Mouse (Mus musculus) thymus, adult 2 months (tissue): ENCODE data around the gene Chd6. TPM values are rescaled to one million over a fixed set of nuclear protein-coding genes. Genes with fewer than 3 reads are reported as not detected.
"Not testable (repeated sequence)": the region's sequence is repeated elsewhere in the genome, so short reads cannot be mapped to it uniquely, and the experiment has no call there.

ENCODE experiments used
- DNase-seq: peaks from one replicate; pipeline ENCODE4 v3.0.0; 2021
- H3K27ac ChIP-seq: fragments of 200-500 bp; 2 replicates; pipeline ENCODE4 v1.5.1; 2012; ENCODE audit warnings: low read length, control low read depth; ENCODE audit not compliant: control insufficient read depth, insufficient read depth
- H3K27me3 ChIP-seq: fragments of 200-500 bp; 2 replicates; pipeline ENCODE4 v1.6.1; 2012; ENCODE audit warnings: mild to moderate bottlenecking, low read length, moderate library complexity, mixed read lengths; ENCODE audit not compliant: control insufficient read depth, insufficient read depth
- H3K36me3 ChIP-seq: fragments of 200-500 bp; 2 replicates; pipeline ENCODE4 v1.6.1; 2012; ENCODE audit warnings: mild to moderate bottlenecking, low read length, moderate library complexity; ENCODE audit not compliant: control insufficient read depth, insufficient read depth
- H3K4me1 ChIP-seq: fragments of 200-500 bp; replicated peaks from 2 replicates; pipeline ENCODE4 v1.6.1; 2012; ENCODE audit warnings: low read length; ENCODE audit not compliant: control insufficient read depth, insufficient read depth
- H3K4me3 ChIP-seq: fragments of 200-500 bp; 2 replicates; pipeline ENCODE4 v1.5.1; 2012; ENCODE audit warnings: mild to moderate bottlenecking, low read length, control low read depth, moderate library complexity; ENCODE audit not compliant: control insufficient read depth, insufficient read depth
- CTCF ChIP-seq: fragments of 200-500 bp; IDR thresholded peaks from 2 replicates; pipeline ENCODE4 v1.5.1; 2012; ENCODE audit warnings: mild to moderate bottlenecking, control low read depth, low read length, moderate library complexity, borderline replicate concordance; ENCODE audit not compliant: control insufficient read depth, poor library complexity, insufficient read depth; ENCODE audit errors: extremely low read depth
- POLR2A ChIP-seq: fragments of 200-500 bp; IDR thresholded peaks from 2 replicates; pipeline ENCODE4 v1.6.1; 2012; ENCODE audit warnings: mild to moderate bottlenecking, low read length, control low read depth, moderate library complexity; ENCODE audit not compliant: control insufficient read depth, poor library complexity, insufficient read depth; ENCODE audit errors: extremely low read depth
- WGBS: fragments of 180-500 bp; shearing (Covaris S2); methylation state at CpG from one replicate; pipeline ENCODE4 v1.1.7; 2018; 5-methylcytosine and 5-hydroxymethylcytosine counted together
- polyA plus RNA-seq: library from polyadenylated mRNA; depleted of rRNA; stranded (reverse); fragments of >200 nt; gene quantifications from 2 replicates; pipeline ENCODE4 v1.2.3, GENCODE M21; 2012

Chd6 gene
- polyA plus RNA-seq, 1 experiment = 28.5 TPM

- TF ChIP-seq POLR2A (no peak), CTCF (no peak)
- no peak for DNase-seq
- peaks cover 50% of the 10 kb centered on the region for H3K36me3 ChIP-seq
- no peak overlapping the region for H3K27ac ChIP-seq
- no peaks in the 10 kb centered on the region for H3K27me3 ChIP-seq
- 93% methylated on average over 5 of the region's 5 CpGs for WGBS
- no peak overlapping the region for H3K4me3 ChIP-seq
- no peaks in the 10 kb centered on the region for H3K4me1 ChIP-seq
Observed at GRCm38 (mm10) chr2:160973648-160974215, 135.1 kb downstream of the Chd6 start.

GRCm38 (mm10) chr2:160972103-160972792 lies 136.6 kb downstream of the Chd6 start:
- TF ChIP-seq POLR2A (no peak), CTCF (no peak)
- no peak for DNase-seq
- WGBS = 98% methylated on average over 7 of the region's 7 CpGs
- H3K27ac ChIP-seq = no peak overlapping the region
- no peaks in the 10 kb centered on the region for H3K4me1 ChIP-seq
- H3K4me3 ChIP-seq = no peak overlapping the region
- no peaks in the 10 kb centered on the region for H3K27me3 ChIP-seq
- peaks cover 50% of the 10 kb centered on the region for H3K36me3 ChIP-seq

- no peaks in the 10 kb centered on the region for H3K27me3 ChIP-seq
- H3K4me3 ChIP-seq = no peak overlapping the region
- peaks cover 47% of the 10 kb centered on the region for H3K36me3 ChIP-seq
- no peak overlapping the region for H3K27ac ChIP-seq
- TF ChIP-seq CTCF = no peak
- no peak for TF ChIP-seq POLR2A
- 96% methylated on average over 1 of the region's 1 CpGs for WGBS
- H3K4me1 ChIP-seq = no peaks in the 10 kb centered on the region
- DNase-seq = no peak
Observed at GRCm38 (mm10) chr2:160962149-160962548, 146.7 kb downstream of the Chd6 start.

- H3K4me1 ChIP-seq = no peaks in the 10 kb centered on the region
- H3K27ac ChIP-seq = no peak overlapping the region
- 80% methylated on average over 6 of the region's 6 CpGs for WGBS
- H3K27me3 ChIP-seq = no peaks in the 10 kb centered on the region
- DNase-seq = no peak
- peaks cover 43% of the 10 kb centered on the region for H3K36me3 ChIP-seq
- TF ChIP-seq CTCF (no peak), POLR2A (no peak)
- H3K4me3 ChIP-seq = no peak overlapping the region
Observed at GRCm38 (mm10) chr2:160960956-160961646, 147.8 kb downstream of the Chd6 start.

- no peaks in the 10 kb centered on the region for H3K27me3 ChIP-seq
- peaks cover 37% of the 10 kb centered on the region for H3K36me3 ChIP-seq
- TF ChIP-seq CTCF = no peak
- no peak for TF ChIP-seq POLR2A
- no peak for DNase-seq
- no peak overlapping the region for H3K4me3 ChIP-seq
- H3K27ac ChIP-seq = no peak overlapping the region
- H3K4me1 ChIP-seq = no peaks in the 10 kb centered on the region
- WGBS = 94% methylated on average over 5 of the region's 5 CpGs
Observed at GRCm38 (mm10) chr2:160959901-160960300, 149.0 kb downstream of the Chd6 start.

- no peak for DNase-seq
- no peak for TF ChIP-seq POLR2A
- no peak for TF ChIP-seq CTCF
- no peak overlapping the region for H3K4me3 ChIP-seq
Observed at GRCm38 (mm10) chr2:160958737-160959136, 150.1 kb downstream of the Chd6 start.

GRCm38 (mm10) chr2:160957801-160958200 lies 151.1 kb downstream of the Chd6 start:
- H3K36me3 ChIP-seq = peaks cover 33% of the 10 kb centered on the region
- not testable (repeated sequence) for H3K4me1 ChIP-seq, H3K27ac ChIP-seq, H3K4me3 ChIP-seq, H3K27me3 ChIP-seq, DNase-seq

More at GRCm38 (mm10) chr2:160958737-160959136, 150.1 kb downstream of the Chd6 start:
- 96% methylated on average over 5 of the region's 5 CpGs for WGBS
- Histone ChIP-seq H3K27me3 (no peaks in the 10 kb centered on the region), H3K4me1 (no peaks in the 10 kb centered on the region), H3K36me3 (peaks cover 33% of the 10 kb centered on the region), H3K27ac (no peak overlapping the region)

GRCm38 (mm10) chr2:160957307-160957706 lies 151.6 kb downstream of the Chd6 start:
- DNase-seq, H3K27me3 ChIP-seq, H3K27ac ChIP-seq, H3K4me1 ChIP-seq, H3K4me3 ChIP-seq: not testable (repeated sequence)
- peaks cover 33% of the 10 kb centered on the region for H3K36me3 ChIP-seq
